Mouse (Mus musculus) neural tube, embryonic 11.5 days (tissue): Measurements from ENCODE around the gene Ifngr1. TPM values are rescaled to one million over a fixed set of nuclear protein-coding genes. Genes with fewer than 3 reads are reported as not detected.
A peak's percentile ranks its signal among the peaks of the same experiment; 100 is the strongest.

Experiments used
- ATAC-seq: fragments of 200-750 bp; cut with Nextera tagmentation; 2 replicates; pipeline ENCODE4 v1.8.0; 2017; ENCODE audit warnings: moderate number of reproducible peaks, mild to moderate bottlenecking, moderate TSS enrichment, moderate library complexity; ENCODE audit not compliant: insufficient read depth, low FRiP score, low TSS enrichment
- DNase-seq: peaks from one replicate; pipeline ENCODE4 v3.0.0-alpha.2; 2015; ENCODE audit warnings: low spot score
- H3K27ac ChIP-seq: fragments of 300-500 bp; sonication (generic); 2 replicates; pipeline ENCODE4 v1.5.1; 2014; ENCODE audit warnings: low read depth, mild to moderate bottlenecking, low read length
- H3K27me3 ChIP-seq: fragments of 300-500 bp; sonication (generic); 2 replicates; pipeline ENCODE4 v1.6.1; 2014; ENCODE audit warnings: mild to moderate bottlenecking, low read length, mixed read lengths; ENCODE audit not compliant: control insufficient read depth, insufficient read depth
- H3K36me3 ChIP-seq: fragments of 300-500 bp; sonication (generic); 2 replicates; pipeline ENCODE4 v1.6.1; 2014; ENCODE audit warnings: mild to moderate bottlenecking, low read length, moderate library complexity, mixed read lengths; ENCODE audit not compliant: control insufficient read depth, insufficient read depth
- H3K4me1 ChIP-seq: fragments of 300-500 bp; sonication (generic); 2 replicates; pipeline ENCODE4 v1.6.1; 2014; ENCODE audit warnings: low read length, mixed read lengths; ENCODE audit not compliant: control insufficient read depth, insufficient read depth
- H3K4me2 ChIP-seq: fragments of 300-500 bp; sonication (generic); 2 replicates; pipeline ENCODE4 v1.6.1; 2014; ENCODE audit warnings: low read depth, mild to moderate bottlenecking, moderate library complexity
- H3K4me3 ChIP-seq: fragments of 300-500 bp; sonication (generic); 2 replicates; pipeline ENCODE4 v1.5.1; 2014; ENCODE audit warnings: low read depth, low read length
- H3K9ac ChIP-seq: fragments of 300-500 bp; sonication (generic); 2 replicates; pipeline ENCODE4 v1.6.1; 2014; ENCODE audit warnings: mild to moderate bottlenecking, low read length
- H3K9me3 ChIP-seq: fragments of 300-500 bp; sonication (generic); 2 replicates; pipeline ENCODE4 v1.6.1; 2016; ENCODE audit warnings: low read length; ENCODE audit not compliant: control insufficient read depth
- WGBS: fragments of 180-500 bp; shearing (Covaris S2); extraction: QIAGEN DNeasy Blood & Tissue Kit; methylation state at CpG from one replicate; pipeline ENCODE4 v1.1.7; 2014; 5-methylcytosine and 5-hydroxymethylcytosine counted together
- polyA plus RNA-seq: library from polyadenylated mRNA; unstranded; fragments of >200 nt; fragmentation: Nextera tagmentation; extraction: Ambion mirVana; gene quantifications from 2 replicates; pipeline ENCODE4 v1.2.1, GENCODE M21; 2014

Gene Ifngr1
- polyA plus RNA-seq: 32.2 and 34.3 TPM in 2 replicates

- Histone ChIP-seq H3K27me3 (no peaks in the 10 kb centered on the region), H3K9me3 (no peaks in the 10 kb centered on the region), H3K4me3 (peak within 1 kb of the TSS; percentile 71), H3K36me3 (no peaks in the 10 kb centered on the region), H3K9ac (peak within 1 kb of the TSS; percentile 69), H3K4me1 (no peaks in the 10 kb centered on the region), H3K27ac (no peak within 1 kb of the TSS; the same call in 1 of the 2 replicates), H3K4me2 (peak within 1 kb of the TSS; percentile 58)
- ATAC-seq (peak; percentile 99), DNase-seq (peak; percentile 98)
- WGBS: 0% methylated on average over 52 of the region's 52 CpGs
These were observed at the start of gene Ifngr1 for GRCm38 (mm10) chr10:19591641-19592441. Ifngr1 (plus strand) TSS chr10:19591949.

- ATAC-seq: no peak
- no peak for DNase-seq
- no peaks in the 10 kb centered on the region for H3K36me3 ChIP-seq
- H3K4me1 ChIP-seq: no peaks in the 10 kb centered on the region
- 91% methylated on average over 1 of the region's 1 CpGs for WGBS
- H3K27me3 ChIP-seq: no peaks in the 10 kb centered on the region
- H3K9ac ChIP-seq: no peak overlapping the region
- H3K9me3 ChIP-seq: no peaks in the 10 kb centered on the region
- no peak overlapping the region for H3K27ac ChIP-seq
- H3K4me3 ChIP-seq: no peak overlapping the region
- no peak overlapping the region for H3K4me2 ChIP-seq
These were observed 44.9 kb upstream of the Ifngr1 start for GRCm38 (mm10) chr10:19546825-19547224.

GRCm38 (mm10) chr10:19548016-19548415, 43.7 kb upstream of the Ifngr1 start:
- no peak overlapping the region for H3K4me3 ChIP-seq
- H3K27ac ChIP-seq: no peak overlapping the region
- no peak overlapping the region for H3K9ac ChIP-seq
- H3K36me3 ChIP-seq: no peaks in the 10 kb centered on the region
- ATAC-seq (no peak), DNase-seq (no peak)
- no peaks in the 10 kb centered on the region for H3K27me3 ChIP-seq
- H3K4me2 ChIP-seq: no peak overlapping the region
- no peaks in the 10 kb centered on the region for H3K9me3 ChIP-seq
- WGBS: 77% methylated on average over 1 of the region's 1 CpGs
- no peaks in the 10 kb centered on the region for H3K4me1 ChIP-seq

- 86% methylated on average over 2 of the region's 2 CpGs for WGBS
- no peak overlapping the region for H3K9ac ChIP-seq
- H3K4me1 ChIP-seq: no peaks in the 10 kb centered on the region
- H3K4me3 ChIP-seq: no peak overlapping the region
- no peak overlapping the region for H3K4me2 ChIP-seq
- DNase-seq (no peak), ATAC-seq (no peak)
- H3K36me3 ChIP-seq: no peaks in the 10 kb centered on the region
- no peaks in the 10 kb centered on the region for H3K9me3 ChIP-seq
- no peaks in the 10 kb centered on the region for H3K27me3 ChIP-seq
- H3K27ac ChIP-seq: no peak overlapping the region
These were observed 43.3 kb upstream of the Ifngr1 start for GRCm38 (mm10) chr10:19548491-19548890.

DNA sequence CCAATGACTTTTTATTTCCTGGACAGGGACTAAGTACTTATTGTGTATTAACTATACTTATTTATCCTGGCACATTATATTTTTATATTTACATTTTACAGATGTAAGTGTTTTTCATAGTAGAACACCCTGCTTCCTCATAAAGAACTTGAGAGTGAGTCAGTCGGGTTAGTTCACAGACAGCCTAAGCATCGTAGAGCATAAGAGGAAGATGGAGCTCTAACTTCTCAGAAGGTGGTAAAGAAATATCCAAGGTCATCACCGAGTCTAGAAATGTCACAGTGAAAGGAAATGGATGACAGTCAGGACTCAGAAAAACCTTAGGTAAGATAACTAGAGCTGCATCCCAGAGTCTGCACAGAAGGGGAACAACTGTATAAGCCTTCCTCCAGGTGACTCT, 40.2 kb upstream of the Ifngr1 start:
- H3K36me3 ChIP-seq: no peaks in the 10 kb centered on the region
- no peaks in the 10 kb centered on the region for H3K4me1 ChIP-seq
- H3K9me3 ChIP-seq: no peaks in the 10 kb centered on the region
- no peak overlapping the region for H3K27ac ChIP-seq
- H3K9ac ChIP-seq: no peak overlapping the region
- DNase-seq (no peak), ATAC-seq (no peak)
- 87% methylated on average over 3 of the region's 3 CpGs for WGBS
- no peak overlapping the region for H3K4me3 ChIP-seq
- H3K4me2 ChIP-seq: no peak overlapping the region
- H3K27me3 ChIP-seq: no peaks in the 10 kb centered on the region

- H3K27ac ChIP-seq: no peak overlapping the region
- 87% methylated on average over 2 of the region's 2 CpGs for WGBS
- no peaks in the 10 kb centered on the region for H3K4me1 ChIP-seq
- H3K36me3 ChIP-seq: no peaks in the 10 kb centered on the region
- no peaks in the 10 kb centered on the region for H3K9me3 ChIP-seq
- DNase-seq (no peak), ATAC-seq (no peak)
- H3K27me3 ChIP-seq: no peaks in the 10 kb centered on the region
- H3K4me2 ChIP-seq: no peak overlapping the region
- H3K4me3 ChIP-seq: no peak overlapping the region
- H3K9ac ChIP-seq: no peak overlapping the region
These were observed 37.9 kb upstream of the Ifngr1 start for GRCm38 (mm10) chr10:19553857-19554256.

GRCm38 (mm10) chr10:19557696-19558095, 34.1 kb upstream of the Ifngr1 start:
- no peaks in the 10 kb centered on the region for H3K27me3 ChIP-seq
- H3K9me3 ChIP-seq: no peaks in the 10 kb centered on the region
- no peaks in the 10 kb centered on the region for H3K4me1 ChIP-seq
- H3K36me3 ChIP-seq: no peaks in the 10 kb centered on the region
- H3K27ac ChIP-seq: no peak overlapping the region
- ATAC-seq (no peak), DNase-seq (no peak)
- H3K4me3 ChIP-seq: no peak overlapping the region
- no peak overlapping the region for H3K9ac ChIP-seq
- no peak overlapping the region for H3K4me2 ChIP-seq
- 83% methylated on average over 4 of the region's 4 CpGs for WGBS

DNA sequence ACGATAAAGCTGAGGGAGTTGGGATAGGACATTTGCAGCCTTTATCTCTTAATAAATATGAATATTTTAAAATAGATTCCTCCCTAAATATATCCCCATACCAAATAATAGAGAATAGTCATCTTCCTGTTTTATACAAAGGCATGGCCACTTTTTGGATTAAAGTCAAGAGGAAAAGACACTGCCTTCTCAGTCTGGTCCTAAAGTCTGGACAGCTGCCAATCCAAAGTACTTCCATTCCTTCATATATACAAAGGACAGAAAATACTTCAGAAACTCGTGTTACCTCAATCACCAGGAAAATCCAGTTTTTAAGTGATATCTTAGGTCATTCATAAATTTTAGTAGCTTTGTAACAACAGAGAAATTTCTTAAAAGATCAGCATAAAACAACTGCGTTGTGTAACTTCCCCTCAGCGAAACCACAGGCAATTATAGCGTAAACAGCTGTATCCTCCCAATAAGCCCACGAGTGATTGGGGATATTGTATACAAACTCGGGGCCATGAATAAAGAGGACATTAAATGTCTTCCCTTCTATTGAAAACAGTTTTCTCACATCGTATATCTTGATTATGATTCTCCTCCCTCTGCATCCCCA, 32.1 kb upstream of the Ifngr1 start:
- no peak for ATAC-seq
- Histone ChIP-seq H3K36me3 (no peaks in the 10 kb centered on the region), H3K27ac (no peak overlapping the region), H3K27me3 (no peaks in the 10 kb centered on the region), H3K9ac (no peak overlapping the region), H3K4me3 (no peak overlapping the region), H3K9me3 (no peaks in the 10 kb centered on the region), H3K4me2 (no peak overlapping the region), H3K4me1 (no peaks in the 10 kb centered on the region)
- 87% methylated on average over 8 of the region's 8 CpGs for WGBS
- DNase-seq: no peak

GRCm38 (mm10) chr10:19562598-19562997, 29.2 kb upstream of the Ifngr1 start:
- Histone ChIP-seq H3K9ac (no peak overlapping the region), H3K27me3 (no peaks in the 10 kb centered on the region)
- 96% methylated on average over 3 of the region's 3 CpGs for WGBS

More at GRCm38 (mm10) chr10:19562598-19562997, 29.2 kb upstream of the Ifngr1 start:
- DNase-seq: no peak
- H3K4me1 ChIP-seq: no peaks in the 10 kb centered on the region
- ATAC-seq: no peak
- no peaks in the 10 kb centered on the region for H3K9me3 ChIP-seq
- no peak overlapping the region for H3K27ac ChIP-seq
- no peak overlapping the region for H3K4me3 ChIP-seq
- H3K4me2 ChIP-seq: no peak overlapping the region
- no peaks in the 10 kb centered on the region for H3K36me3 ChIP-seq
